Mouse (Mus musculus): ENCODE measurements around the gene Scnn1g.

DNA sequence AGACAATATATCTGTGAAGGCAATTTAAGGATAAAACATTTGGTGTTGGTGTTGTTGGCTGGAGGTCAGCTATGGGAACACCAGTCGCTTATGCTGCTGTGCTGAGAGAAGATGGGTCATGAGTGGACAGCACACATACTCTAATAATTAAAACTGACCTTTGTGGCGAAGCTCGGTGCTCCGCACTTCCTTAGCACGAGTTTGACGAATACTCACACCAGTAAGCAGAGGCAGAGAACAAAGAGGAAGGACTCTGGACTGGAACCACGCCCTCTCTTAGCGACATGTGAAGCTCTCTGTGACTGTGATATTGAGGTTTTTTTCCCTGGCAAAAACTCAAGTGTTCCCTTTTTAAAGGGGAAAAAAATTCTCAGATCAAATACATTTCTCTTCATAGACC is 20.5 kb downstream of the Scnn1g start:
- no peak for TF ChIP-seq CTCF (IDR thresholded peaks at IDR 0.05; ENCODE audit: control insufficient read depth, insufficient read depth, insufficient replicate concordance, low read depth, low read length)
- no peak for TF ChIP-seq POLR2A (IDR thresholded peaks at IDR 0.05; ENCODE audit: control insufficient read depth, low read depth, low read length)

All from testis, adult 2 months (tissue).